Mouse (Mus musculus) E14TG2a.4 (cell line): ENCODE data around the gene Clpsl2.

ENCODE experiments used
- CTCF ChIP-seq: conservative IDR thresholded peaks from 2 replicates; pipeline ENCODE4 v1.5.1; 2014; ENCODE audit warnings: low read length
- POU5F1 ChIP-seq: IDR thresholded peaks from 2 replicates; pipeline ENCODE4 v1.6.1; 2014; ENCODE audit warnings: low read length, borderline replicate concordance

- no peak for TF ChIP-seq CTCF
- TF ChIP-seq POU5F1 = no peak
Measured at GRCm38 (mm10) chr17:28561613-28562012, 12.4 kb downstream of the Clpsl2 start.
